Mouse (Mus musculus) frontal cortex, postnatal 25 days (tissue): ENCODE data around the gene Myo1f.

ENCODE experiments used
- DNase-seq, 2 experiments: peaks; one replicate each; pipeline ENCODE4 v3.0.0; 2022; ENCODE audit warnings: low spot score in 2 of 2

The Myo1f gene

DNA sequence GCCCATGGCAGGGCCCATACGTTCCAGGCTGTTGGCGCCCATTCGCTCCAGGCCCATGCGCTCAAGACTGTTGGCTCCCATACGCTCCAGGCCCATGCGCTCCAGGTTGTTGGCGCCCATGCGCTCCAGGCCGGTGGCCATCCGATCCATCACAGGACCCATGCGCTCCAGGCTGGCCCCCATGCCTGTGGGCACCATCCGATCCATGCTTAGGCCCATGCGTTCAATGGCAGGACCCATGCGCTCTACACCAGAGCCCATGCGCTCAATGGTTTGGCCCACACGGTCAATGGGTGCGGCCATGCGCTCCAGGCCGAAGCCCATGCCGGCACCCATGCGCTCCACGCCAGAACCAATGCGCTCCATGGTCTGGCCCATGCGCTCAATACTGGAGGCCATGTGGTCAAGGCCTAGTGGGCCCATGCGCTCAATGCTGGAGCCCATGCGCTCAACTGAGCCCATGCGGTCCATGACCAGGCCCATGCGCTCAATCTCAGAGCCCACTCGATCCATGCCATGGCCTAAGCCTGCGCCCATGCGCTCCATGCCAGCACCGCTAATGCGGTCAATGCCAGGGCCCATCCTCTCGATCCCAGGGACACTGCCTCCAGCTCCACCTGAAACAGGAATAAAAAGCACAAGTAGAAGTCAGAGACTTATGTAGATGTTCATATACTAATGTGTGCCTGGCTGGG lies 94.4 kb downstream of the Myo1f start:
- no peak for DNase-seq
